Mouse (Mus musculus) megakaryocyte, adult 5-6 weeks (primary cell): Measurements from ENCODE around the gene Tex22. TPM values are rescaled to one million over a fixed set of nuclear protein-coding genes. Genes with fewer than 3 reads are reported as not detected.

Experiments used
- ATAC-seq: 2 replicates; pipeline ENCODE4 v1.8.0; 2016; ENCODE audit warnings: mild to moderate bottlenecking, inconsistent platforms; ENCODE audit not compliant: poor library complexity, severe bottlenecking
- total RNA-seq, 2 experiments: library from RNA; stranded (forward) in 1 of 2; stranded (reverse) in 1 of 2; fragments of 153-499, 151-499 nt in 1 of 2; fragments of 221-1000, 200-1000 nt in 1 of 2; gene quantifications; 2 replicates each; pipeline versions ENCODE4 v1.2.3 to v1.2.4; 2015 to 2017

The Tex22 gene
- total RNA-seq, 2 experiments from 2014 or later, result 0.88 TPM; not detected in 1

GRCm38 (mm10) chr12:113099470-113100237 lies 25.4 kb downstream of the Tex22 start:
- ATAC-seq, result no peak

DNA sequence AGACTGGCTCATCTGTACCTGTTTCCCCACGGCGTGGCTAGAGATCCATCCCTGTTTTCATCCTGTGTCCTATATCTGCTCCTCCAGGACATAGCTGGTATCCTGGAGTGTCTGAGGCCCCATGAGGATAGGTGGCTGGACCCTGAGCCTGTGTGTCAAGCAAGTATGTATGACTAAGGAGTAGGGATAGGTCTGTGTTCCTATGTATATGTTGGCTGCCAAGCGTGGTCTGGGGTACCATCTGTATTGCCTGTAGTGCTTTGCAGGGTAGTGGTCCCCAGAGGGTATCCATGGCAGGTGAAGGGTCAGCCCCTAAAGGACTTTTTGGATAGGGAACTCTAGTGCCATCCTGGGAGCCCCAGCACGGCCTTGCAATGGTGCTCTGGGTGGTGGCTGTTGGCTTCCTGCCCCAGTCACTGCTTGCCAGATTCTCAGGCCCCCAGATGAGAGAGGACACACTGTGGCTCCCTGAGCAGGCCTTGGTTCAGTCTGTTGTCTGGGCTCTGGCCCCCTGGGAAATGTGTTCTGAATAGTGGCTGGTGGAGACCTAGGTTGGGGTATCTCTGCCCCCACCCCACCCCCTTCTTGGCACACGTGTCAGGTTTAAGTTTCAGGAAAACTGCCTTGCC lies 26.3 kb downstream of the Tex22 start:
- no peak for ATAC-seq

- ATAC-seq, result no peak
These were observed 27.1 kb downstream of the Tex22 start for GRCm38 (mm10) chr12:113101251-113101960.

DNA sequence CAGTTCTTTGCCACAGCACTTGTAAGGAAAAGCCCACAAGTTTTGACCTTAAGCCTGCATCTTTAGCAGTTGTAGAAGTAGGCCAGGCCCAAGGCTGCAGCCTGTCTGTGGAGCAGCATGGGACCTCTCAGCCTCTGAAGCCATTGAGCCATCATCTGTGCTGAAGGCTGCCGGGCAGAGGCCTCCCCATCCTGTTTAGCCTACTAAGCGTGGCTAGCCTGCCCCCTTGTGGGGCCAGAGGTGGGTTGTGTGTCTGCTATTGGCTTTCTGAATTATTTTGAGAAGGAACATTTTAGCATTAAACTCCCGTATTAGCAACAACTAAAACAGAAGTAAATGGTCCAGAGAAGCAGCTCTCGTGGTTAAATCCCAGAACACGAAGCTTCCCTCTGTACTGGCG lies 28.2 kb downstream of the Tex22 start:
- peak; percentile 69 for ATAC-seq

- no peak for ATAC-seq
These were observed 29.6 kb downstream of the Tex22 start for GRCm38 (mm10) chr12:113103846-113104451.

DNA sequence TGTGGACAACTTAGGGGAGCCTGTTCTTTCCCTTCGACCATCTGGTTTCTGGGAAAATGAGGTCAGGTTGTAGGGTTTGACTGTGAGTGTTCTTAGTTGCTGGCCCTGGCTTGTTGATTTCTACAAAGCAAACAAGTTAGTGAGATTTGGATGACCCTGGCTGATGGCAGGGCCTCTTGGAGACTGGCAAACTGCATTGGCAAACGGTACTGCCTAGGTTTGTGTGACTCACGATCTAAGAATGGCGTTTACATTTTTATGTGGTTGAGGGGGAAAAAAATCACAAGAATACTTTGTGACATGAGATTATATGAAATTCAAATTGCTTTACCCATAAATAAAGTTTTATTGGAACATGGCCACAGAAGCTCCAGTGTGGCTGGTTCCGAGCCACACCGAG lies 32.1 kb downstream of the Tex22 start:
- ATAC-seq, result no peak

- ATAC-seq, result 0 out of 2 replicates have a peak, but pooled peaks have one; percentile 22
These were observed 33.3 kb downstream of the Tex22 start for GRCm38 (mm10) chr12:113107431-113108124.

DNA sequence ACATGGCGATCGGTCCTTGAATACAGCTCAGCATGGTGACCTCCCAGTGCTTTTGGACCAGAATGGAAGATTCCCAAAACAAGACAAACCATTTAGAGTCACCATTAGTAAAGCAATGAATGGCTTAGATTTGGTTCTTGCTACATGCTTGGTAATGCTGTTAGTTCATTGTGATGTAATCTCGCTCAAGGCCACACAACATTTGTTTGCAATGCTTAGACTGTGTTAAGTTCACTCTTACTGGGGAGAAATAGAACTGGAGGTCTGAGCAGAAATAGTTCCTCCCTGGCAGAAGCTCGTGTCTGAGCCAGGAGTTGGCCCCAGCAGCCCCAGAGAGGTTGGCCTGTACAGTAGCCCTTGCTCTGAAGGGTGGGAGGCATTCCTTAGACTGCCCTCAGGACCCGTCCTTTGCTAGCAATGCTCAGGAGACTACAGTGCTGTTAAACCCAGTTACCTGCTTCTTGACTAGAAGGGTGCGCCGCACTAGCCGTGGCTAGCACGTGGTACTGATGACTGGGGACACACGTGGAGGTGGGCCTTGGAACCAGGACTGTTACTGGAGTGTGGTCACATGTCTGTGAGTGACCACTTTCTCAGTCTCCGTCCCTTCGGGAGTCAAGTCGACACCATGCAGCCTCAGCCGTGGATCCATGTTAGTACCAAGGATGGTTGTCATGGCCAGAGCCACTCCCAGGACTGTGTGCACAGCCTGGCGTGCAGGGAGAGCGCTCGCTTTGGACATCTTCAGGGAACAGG lies 34.4 kb downstream of the Tex22 start:
- ATAC-seq, result no peak

- no peak for ATAC-seq
These were observed 35.5 kb downstream of the Tex22 start for GRCm38 (mm10) chr12:113109801-113110200.

DNA sequence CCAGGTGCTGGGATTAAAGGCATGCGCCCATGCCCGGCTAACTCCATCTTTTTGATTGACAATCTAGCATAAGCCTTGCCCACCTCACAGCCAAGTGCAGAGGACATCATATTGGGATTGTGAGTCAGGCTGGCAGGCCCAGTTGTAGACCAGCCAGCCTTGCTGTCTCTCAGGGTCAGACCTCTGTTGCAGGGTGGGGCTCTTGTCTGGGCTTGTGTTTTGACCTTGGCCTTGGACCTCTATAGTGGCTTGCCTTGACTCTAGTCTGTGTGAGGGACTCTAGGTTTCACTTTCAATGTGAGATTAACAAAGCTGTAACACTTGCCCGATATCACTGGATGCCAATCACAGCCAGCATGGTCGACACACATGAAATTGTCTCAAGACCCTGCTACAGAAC lies 39.8 kb downstream of the Tex22 start:
- ATAC-seq, result no peak

- ATAC-seq, result no peak
These were observed 40.7 kb downstream of the Tex22 start for GRCm38 (mm10) chr12:113114856-113115538.

GRCm38 (mm10) chr12:113119516-113120410 lies 45.5 kb downstream of the Tex22 start:
- peak; percentile 89 for ATAC-seq

DNA sequence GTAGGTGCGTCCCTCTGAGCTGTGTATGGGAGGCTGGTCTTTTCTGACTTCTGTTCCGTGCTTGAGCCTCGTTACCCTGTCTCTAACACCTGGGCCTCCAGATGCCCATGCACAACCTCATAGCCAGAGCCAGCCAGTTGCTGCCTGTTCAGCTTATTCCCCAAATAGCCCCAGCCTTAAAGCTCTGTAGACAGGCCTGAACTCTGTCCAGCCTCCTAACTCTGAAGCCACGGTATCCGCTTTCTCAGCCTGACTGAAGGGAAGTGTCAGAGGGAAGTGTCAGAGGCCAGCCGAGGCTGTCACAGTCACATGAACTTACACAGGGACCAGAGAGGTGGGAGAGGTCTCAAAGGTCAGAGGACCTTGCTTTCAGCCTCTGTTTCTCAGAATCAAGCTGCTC lies 50.4 kb downstream of the Tex22 start:
- no peak for ATAC-seq

DNA sequence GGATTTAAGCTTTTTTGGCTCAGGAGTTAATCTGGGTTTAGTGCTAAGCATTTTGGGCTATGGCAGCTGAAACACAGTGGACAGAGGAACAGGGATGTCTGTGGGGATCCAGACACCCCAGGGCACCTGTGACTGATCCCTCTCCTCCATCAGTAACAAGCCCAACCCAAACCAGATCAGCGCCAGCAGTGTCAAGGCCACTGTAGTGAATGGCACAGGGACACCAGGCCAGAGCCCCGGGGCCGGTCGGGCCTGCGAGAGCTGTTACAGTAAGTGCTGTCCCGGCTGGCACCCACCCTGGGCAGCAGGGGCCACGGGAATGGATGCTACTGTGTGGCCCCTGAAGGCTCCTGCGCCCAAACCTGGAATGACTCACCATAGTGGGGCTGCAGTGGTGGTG lies 56.4 kb downstream of the Tex22 start:
- no peak for ATAC-seq

DNA sequence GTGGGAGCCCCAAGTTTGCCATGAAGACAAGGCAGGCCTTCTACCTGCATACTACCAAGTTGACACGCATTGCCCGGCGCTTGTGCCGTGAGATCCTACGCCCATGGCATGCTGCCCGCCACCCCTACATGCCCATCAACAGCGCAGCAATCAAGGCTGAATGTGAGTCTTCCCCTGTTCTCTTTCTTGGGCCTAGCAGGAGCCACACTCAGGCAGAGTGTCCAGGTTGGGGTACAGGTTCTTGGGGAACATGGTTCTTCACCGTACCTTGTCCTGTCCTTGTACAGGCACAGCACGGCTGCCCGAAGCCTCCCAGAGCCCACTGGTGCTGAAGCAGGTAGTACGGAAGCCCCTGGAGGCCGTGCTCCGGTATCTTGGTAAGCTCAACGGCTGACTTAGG lies 57.3 kb downstream of the Tex22 start:
- ATAC-seq, result no peak

DNA sequence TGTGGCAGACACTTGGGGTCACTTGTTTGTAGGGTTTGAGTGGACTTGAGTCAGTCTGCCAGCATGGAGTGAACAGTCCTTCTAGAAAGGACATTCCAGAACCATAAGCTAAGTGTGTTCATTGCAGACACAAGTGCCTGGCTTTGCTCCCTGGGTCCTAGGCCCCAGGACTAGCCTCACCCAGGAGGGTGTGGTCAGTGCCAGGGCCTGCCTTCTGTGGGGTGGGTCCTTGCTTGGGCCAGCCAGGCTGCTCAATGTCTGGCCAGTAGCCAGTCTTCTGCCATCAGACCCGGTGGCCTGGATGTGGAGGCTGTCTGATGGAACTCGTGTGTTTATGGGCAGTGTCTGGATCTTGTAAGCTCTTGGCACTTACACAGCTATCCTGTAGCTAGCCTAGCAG lies 58.3 kb downstream of the Tex22 start:
- no peak for ATAC-seq

- no peak for ATAC-seq
These were observed 59.0 kb downstream of the Tex22 start for GRCm38 (mm10) chr12:113133260-113133659.

DNA sequence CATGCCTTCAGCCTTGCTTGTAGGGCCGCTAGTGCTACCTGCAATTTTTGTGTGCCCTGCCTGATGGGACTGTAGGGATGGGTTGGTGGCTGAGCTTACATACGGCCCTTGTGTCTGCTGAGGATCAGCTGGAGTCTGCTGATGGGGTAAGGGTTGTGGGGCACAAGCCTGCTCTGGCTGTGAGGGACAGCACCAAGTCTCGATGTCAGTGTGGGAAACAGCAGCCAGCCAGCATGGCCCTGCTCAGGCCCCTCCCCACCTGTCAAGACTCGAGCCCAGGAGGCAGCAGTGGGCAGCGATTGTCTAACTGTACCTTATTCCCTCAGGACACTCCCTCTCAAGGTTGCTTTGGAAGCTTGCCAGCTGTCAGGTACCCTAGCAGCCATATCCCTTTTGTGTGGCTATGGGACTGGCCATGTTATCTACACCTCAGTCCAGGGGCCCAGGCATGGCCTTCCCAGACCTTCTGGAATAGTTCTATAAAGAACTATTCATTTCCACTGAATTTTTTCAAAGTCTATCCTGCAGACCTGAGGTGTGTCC lies 59.6 kb downstream of the Tex22 start:
- no peak for ATAC-seq
